Mouse (Mus musculus) myocyte (in vitro differentiated cells): ENCODE results near the gene Sh3pxd2a. TPM values are rescaled to one million over a fixed set of nuclear protein-coding genes. Genes with fewer than 3 reads are reported as not detected.

Experiments
- H3K27me3 ChIP-seq: one replicate; pipeline ENCODE4 v1.6.1; 2011; ENCODE audit not compliant: control insufficient read depth, insufficient read depth, insufficient read length
- H3K36me3 ChIP-seq: one replicate; pipeline ENCODE4 v1.6.1; 2011; ENCODE audit not compliant: control insufficient read depth, insufficient read depth
- H3K4me2 ChIP-seq: one replicate; pipeline ENCODE4 v1.6.1; 2011; ENCODE audit warnings: low read depth, control low read depth
- H3K4me3 ChIP-seq: one replicate; pipeline ENCODE4 v1.5.1; 2011; ENCODE audit warnings: mild to moderate bottlenecking, control low read depth, moderate library complexity
- H3K79me2 ChIP-seq: one replicate; pipeline ENCODE4 v1.6.1; 2011; ENCODE audit not compliant: control insufficient read depth, insufficient read depth
- H3ac ChIP-seq: one replicate; pipeline ENCODE4 v1.6.1; 2011; ENCODE audit not compliant: control insufficient read depth, insufficient read length
- CEBPB ChIP-seq: IDR thresholded peaks from 2 replicates; pipeline ENCODE4 v1.6.1; 2011; ENCODE audit warnings: mild to moderate bottlenecking, moderate library complexity; ENCODE audit not compliant: poor library complexity, insufficient read depth, severe bottlenecking
- E2F4 ChIP-seq: IDR thresholded peaks from one replicate; pipeline ENCODE4 v1.6.1; 2011; ENCODE audit warnings: mild to moderate bottlenecking, control low read depth, moderate library complexity; ENCODE audit not compliant: insufficient read depth
- MAX ChIP-seq: IDR thresholded peaks from one replicate; pipeline ENCODE4 v1.6.1; 2011; ENCODE audit warnings: low read depth, mild to moderate bottlenecking, control low read depth
- MYOD1 ChIP-seq, 3 experiments: IDR thresholded peaks; one replicate each; pipeline ENCODE4 v1.6.1; 2011; ENCODE audit warnings: control low read depth in 2 of 3, low read depth in 2 of 3, mild to moderate bottlenecking in 2 of 3, moderate library complexity in 1 of 3; ENCODE audit not compliant: insufficient read length in 2 of 3, control insufficient read depth in 1 of 3
- MYOG ChIP-seq, 3 experiments: IDR thresholded peaks; one replicate each; pipeline ENCODE4 v1.6.1; 2011; ENCODE audit warnings: control low read depth in 2 of 3, low read depth in 2 of 3, mild to moderate bottlenecking in 2 of 3; ENCODE audit not compliant: insufficient read length in 2 of 3, control insufficient read depth in 1 of 3, insufficient read depth in 1 of 3
- POLR2A ChIP-seq: IDR thresholded peaks from one replicate; pipeline ENCODE4 v1.6.1; 2011; ENCODE audit warnings: low read depth, mild to moderate bottlenecking, control low read depth, moderate library complexity; ENCODE audit not compliant: insufficient read length
- POLR2AphosphoS2 ChIP-seq: IDR thresholded peaks from one replicate; pipeline ENCODE4 v1.6.1; 2011; ENCODE audit warnings: low read depth, control low read depth; ENCODE audit not compliant: insufficient read length
- REST ChIP-seq: IDR thresholded peaks from one replicate; pipeline ENCODE4 v1.6.1; 2011; ENCODE audit warnings: mild to moderate bottlenecking, control low read depth, moderate library complexity; ENCODE audit not compliant: insufficient read depth, insufficient read length
- SRF ChIP-seq: IDR thresholded peaks from one replicate; pipeline ENCODE4 v1.6.1; 2011; ENCODE audit warnings: low read depth; ENCODE audit not compliant: control insufficient read depth, insufficient read length
- TCF12 ChIP-seq: IDR thresholded peaks from one replicate; pipeline ENCODE4 v1.6.1; 2011; ENCODE audit warnings: mild to moderate bottlenecking, control low read depth; ENCODE audit not compliant: poor library complexity, insufficient read depth, severe bottlenecking
- TCF3 ChIP-seq: IDR thresholded peaks from one replicate; pipeline ENCODE4 v1.6.1; 2011; ENCODE audit warnings: low read depth, control low read depth; ENCODE audit not compliant: insufficient read length
- USF1 ChIP-seq: IDR thresholded peaks from one replicate; pipeline ENCODE4 v1.6.1; 2011; ENCODE audit warnings: low read depth, mild to moderate bottlenecking, control low read depth, moderate library complexity
- polyA plus RNA-seq: library from polyadenylated mRNA; unstranded; fragments of >200 nt; fragmentation: generic; extraction: Trizol; gene quantifications from one replicate; pipeline ENCODE4 v1.2.1, GENCODE M21; 2012; ENCODE audit warnings: missing spikeins

Gene Sh3pxd2a
- polyA plus RNA-seq, 1 experiment: 59.5 TPM

DNA sequence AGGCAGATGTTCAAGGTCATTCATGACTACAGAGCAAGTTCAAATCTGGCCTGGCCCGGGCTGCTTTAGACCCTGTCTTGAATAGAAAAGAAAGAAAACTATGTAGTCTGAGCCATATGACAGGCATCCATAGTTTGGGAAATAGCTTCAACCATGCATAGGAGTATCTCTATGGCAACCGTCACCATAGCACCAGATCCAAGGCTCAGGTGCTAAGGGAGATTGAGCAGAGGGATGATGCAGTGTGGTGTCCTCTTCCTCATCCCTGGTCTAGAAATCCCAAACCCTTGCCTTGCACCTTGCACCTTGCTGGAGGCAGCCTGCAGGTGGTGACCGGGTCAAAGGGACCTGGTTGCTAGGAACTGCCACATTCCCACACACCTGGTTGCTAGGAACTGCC is 19.9 kb upstream of the Sh3pxd2a start:
- no peak overlapping the region for H3K4me2 ChIP-seq
- no peak overlapping the region for H3ac ChIP-seq

DNA sequence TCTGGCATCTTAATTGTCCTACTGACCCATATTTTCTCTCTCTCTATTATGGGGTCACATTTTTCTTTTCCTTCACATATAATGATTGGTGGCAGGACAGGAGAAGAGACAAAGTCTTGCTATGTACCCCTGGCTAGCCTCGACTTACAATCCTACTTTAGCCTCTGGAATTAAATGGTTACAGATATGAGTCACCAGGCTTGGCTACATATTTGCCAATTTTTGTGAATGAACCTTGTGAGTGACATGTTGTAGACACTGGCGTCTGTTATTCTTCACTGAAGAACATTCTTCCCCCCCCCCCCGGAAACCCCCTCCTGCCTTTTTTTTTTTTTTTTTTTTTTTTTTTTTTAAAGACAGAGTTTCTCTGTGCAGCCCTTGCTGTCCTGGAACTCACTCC is 19.1 kb upstream of the Sh3pxd2a start:
- Histone ChIP-seq H3K4me3 (no peak overlapping the region), H3K79me2 (no peaks in the 10 kb centered on the region), H3K4me2 (no peak overlapping the region), H3ac (no peak overlapping the region), H3K27me3 (no peaks in the 10 kb centered on the region), H3K36me3 (no peaks in the 10 kb centered on the region)
- TF ChIP-seq MYOD1 (IDR thresholded peaks at IDR 0.05; ENCODE audit: control insufficient read depth in 1 of 3, insufficient read length in 2 of 3, low read depth in 2 of 3): no peak

More for the DNA sequence above, 19.9 kb upstream of the Sh3pxd2a start:
- Histone ChIP-seq H3K36me3 (no peaks in the 10 kb centered on the region), H3K27me3 (no peaks in the 10 kb centered on the region), H3K4me3 (no peak overlapping the region), H3K79me2 (no peaks in the 10 kb centered on the region)
- TF ChIP-seq POLR2AphosphoS2 (no peak), TCF3 (no peak), TCF12 (no peak), USF1 (no peak), POLR2A (no peak), MYOD1 (IDR thresholded peaks at IDR 0.05; ENCODE audit: control insufficient read depth in 1 of 3, insufficient read length in 2 of 3, low read depth in 2 of 3) (no peak), E2F4 (no peak), REST (no peak), SRF (no peak), MAX (no peak), MYOG (IDR thresholded peaks at IDR 0.05; ENCODE audit: control insufficient read depth in 1 of 3, insufficient read depth in 1 of 3, insufficient read length in 2 of 3, low read depth in 2 of 3) (no peak), CEBPB (no peak)

DNA sequence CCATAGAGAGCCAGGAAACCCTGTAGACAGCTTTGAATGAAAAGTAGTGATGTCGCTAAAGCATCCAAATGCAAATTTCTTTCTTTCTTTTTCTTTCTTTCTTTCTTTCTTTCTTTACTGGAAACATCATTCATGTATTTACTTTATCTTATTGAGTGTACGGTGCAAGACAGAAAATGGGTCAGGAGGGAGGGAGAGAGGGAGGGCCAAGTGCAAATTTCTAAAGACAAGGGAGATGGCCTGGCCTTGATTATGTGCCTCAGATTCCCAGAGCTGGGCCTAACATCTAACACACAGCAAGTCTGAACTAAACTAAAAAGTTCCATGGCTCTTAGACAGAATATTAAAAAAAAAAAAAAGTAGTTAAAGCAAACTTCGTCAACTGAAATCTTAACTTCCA is 9.3 kb upstream of the Sh3pxd2a start:
- Histone ChIP-seq H3K4me3 (no peak overlapping the region), H3K4me2 (no peak overlapping the region), H3K36me3 (no peaks in the 10 kb centered on the region), H3ac (no peak overlapping the region), H3K79me2 (no peaks in the 10 kb centered on the region), H3K27me3 (no peaks in the 10 kb centered on the region)
- TF ChIP-seq POLR2A (no peak), CEBPB (no peak)

DNA sequence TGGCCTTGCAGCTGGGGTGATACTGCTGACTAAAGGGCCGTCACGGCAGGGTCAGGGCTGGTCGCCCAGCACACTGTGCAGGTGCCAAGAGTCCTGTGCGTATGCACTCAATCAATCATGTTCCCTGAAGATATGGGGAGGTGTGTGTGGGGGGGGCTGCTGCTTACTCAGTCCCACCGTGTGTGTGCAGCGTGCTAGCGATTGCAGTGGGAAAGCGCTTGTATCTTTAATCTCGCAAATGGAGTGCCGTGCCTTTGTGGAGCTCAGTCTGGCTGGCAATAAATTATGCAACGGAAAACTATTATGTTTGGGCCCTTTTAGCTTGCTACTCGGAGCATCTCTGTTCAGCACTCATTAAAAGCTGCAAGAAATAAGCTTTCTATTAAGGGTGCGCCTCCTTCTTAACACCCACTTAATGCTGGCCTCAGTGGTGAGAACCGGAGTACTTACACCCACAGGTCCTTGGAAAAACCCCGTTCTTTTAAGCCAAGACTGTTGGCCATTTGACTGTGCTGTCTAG is 8.7 kb upstream of the Sh3pxd2a start:
- Histone ChIP-seq H3K27me3 (no peaks in the 10 kb centered on the region), H3ac (no peak overlapping the region), H3K4me3 (no peak overlapping the region), H3K79me2 (no peaks in the 10 kb centered on the region), H3K36me3 (no peaks in the 10 kb centered on the region), H3K4me2 (no peak overlapping the region)
- TF ChIP-seq MYOD1 (IDR thresholded peaks at IDR 0.05; ENCODE audit: control insufficient read depth in 1 of 3, insufficient read length in 2 of 3, low read depth in 2 of 3) (no peak), POLR2AphosphoS2 (no peak), MYOG (IDR thresholded peaks at IDR 0.05; ENCODE audit: control insufficient read depth in 1 of 3, insufficient read depth in 1 of 3, insufficient read length in 2 of 3, low read depth in 2 of 3) (no peak), TCF3 (no peak), MAX (no peak), CEBPB (no peak), TCF12 (no peak), USF1 (no peak), REST (no peak), E2F4 (no peak), SRF (no peak), POLR2A (no peak)

DNA sequence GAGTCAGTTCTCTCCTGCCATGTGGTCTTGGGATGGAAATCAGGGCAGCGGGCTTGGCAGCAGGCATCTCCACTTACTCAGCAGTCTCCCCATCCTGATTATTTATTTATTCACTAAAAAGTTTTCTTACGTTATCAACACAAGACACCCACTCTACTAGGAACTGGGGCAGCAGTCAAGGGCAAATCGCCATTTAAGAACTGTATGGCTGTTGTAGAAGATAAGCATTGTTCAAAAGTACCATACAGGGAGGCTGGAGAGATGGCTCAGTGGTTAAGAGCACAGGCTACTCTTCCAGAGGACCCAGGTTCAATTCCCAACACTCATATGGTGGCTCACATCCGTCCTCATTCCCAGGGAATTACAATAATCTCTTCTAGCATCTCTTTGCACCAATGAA is 7.6 kb upstream of the Sh3pxd2a start:
- no peak for TF ChIP-seq TCF12
- no peak for TF ChIP-seq TCF3
- no peak for TF ChIP-seq MYOD1 (IDR thresholded peaks at IDR 0.05; ENCODE audit: control insufficient read depth in 1 of 3, insufficient read length in 2 of 3, low read depth in 2 of 3)
- TF ChIP-seq POLR2A: no peak
- TF ChIP-seq E2F4: no peak
- no peak for TF ChIP-seq SRF
- no peak for TF ChIP-seq REST
- no peak for TF ChIP-seq CEBPB
- TF ChIP-seq USF1: no peak
- TF ChIP-seq MYOG (IDR thresholded peaks at IDR 0.05; ENCODE audit: control insufficient read depth in 1 of 3, insufficient read depth in 1 of 3, insufficient read length in 2 of 3, low read depth in 2 of 3): no peak
- TF ChIP-seq MAX: no peak
- no peak overlapping the region for H3K4me2 ChIP-seq

More for the DNA sequence above, 7.6 kb upstream of the Sh3pxd2a start:
- Histone ChIP-seq H3K79me2 (no peaks in the 10 kb centered on the region), H3K4me3 (no peak overlapping the region), H3ac (no peak overlapping the region), H3K36me3 (no peaks in the 10 kb centered on the region), H3K27me3 (no peaks in the 10 kb centered on the region)
